Mouse (Mus musculus): ENCODE measurements around the gene Gm28230. TPM values are rescaled to one million over a fixed set of nuclear protein-coding genes. Genes with fewer than 3 reads are reported as not detected.

Gene Gm28230
- polyA plus RNA-seq, 1 experiment from 2014 or later = not detected

DNA sequence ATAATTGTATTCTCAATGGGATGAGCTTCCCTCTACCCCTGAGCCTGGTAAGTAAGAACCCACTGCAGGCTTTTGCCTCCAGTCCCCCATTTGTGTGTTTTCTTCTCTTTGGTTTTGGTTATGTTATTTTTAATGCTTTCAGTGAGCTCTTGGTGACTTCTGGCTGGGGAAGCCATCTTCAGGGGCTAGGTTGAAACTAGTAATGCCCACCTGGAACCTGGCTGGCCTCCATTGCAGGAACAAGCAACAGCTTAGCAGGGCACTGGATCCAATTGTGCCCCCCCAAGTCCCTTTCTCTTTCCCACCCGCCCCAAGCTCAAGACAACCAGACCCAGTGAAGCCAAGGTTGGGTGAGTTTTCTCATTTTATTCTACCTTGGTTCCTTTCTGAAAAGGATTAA, 31.1 kb upstream of the Gm28230 start:
- ATAC-seq = no peak
- TF ChIP-seq CTCF (IDR thresholded peaks at IDR 0.05; ENCODE audit: low read depth) (no peak), EP300 (IDR thresholded peaks at IDR 0.05; ENCODE audit: low read depth) (no peak)
- Histone ChIP-seq H3K27ac (ENCODE audit: low read depth) (no peak overlapping the region), H3K4me3 (ENCODE audit: low read depth, low read length) (no peak overlapping the region), H3K27me3 (ENCODE audit: insufficient read depth, low read length) (peaks cover 100% of the 10 kb centered on the region), H3K9me3 (ENCODE audit: low read length) (no peaks in the 10 kb centered on the region), H3K4me2 (ENCODE audit: low read depth, low read length) (no peak overlapping the region), H3K36me3 (replicated peaks; ENCODE audit: insufficient read depth, low read length) (no peaks in the 10 kb centered on the region), H3K9ac (replicated peaks) (no peak overlapping the region), H3K4me1 (ENCODE audit: insufficient read depth) (peaks cover 11% of the 10 kb centered on the region)
- DNase-seq = no peak
- WGBS (ENCODE audit: insufficient replicate concordance) = 17% methylated on average over 1 of the region's 1 CpGs

DNA sequence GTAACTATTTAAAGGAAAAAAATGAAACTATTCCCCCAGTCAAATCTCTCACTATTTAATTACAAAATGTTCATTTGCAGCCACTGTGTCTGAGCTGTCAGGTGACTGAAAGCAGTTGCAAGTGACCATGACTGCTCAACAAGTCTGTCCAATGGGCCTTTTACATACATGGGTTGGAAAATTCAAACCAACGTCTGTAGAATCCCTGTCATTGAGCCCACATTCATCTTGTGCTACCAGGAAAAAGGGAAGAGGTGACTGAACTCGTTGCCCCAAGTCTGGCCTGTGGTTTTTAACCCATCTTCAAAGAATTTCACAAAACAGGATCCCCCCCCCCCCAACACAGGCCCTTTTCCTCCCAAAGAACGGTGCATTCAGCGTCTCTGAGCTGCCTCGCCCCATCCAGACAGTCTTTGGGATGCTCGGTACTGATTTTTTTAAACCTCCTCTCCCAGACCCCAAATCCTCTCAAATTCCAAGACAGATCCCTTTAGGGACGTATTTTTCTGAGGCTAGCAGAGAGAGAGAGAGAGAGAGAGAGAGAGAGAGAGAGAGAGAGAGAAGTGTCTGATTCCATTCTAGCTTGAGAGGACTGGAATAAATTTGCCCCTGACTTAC, 30.6 kb upstream of the Gm28230 start:
- WGBS (ENCODE audit: insufficient replicate concordance) = 14% methylated on average over 7 of the region's 7 CpGs

DNA sequence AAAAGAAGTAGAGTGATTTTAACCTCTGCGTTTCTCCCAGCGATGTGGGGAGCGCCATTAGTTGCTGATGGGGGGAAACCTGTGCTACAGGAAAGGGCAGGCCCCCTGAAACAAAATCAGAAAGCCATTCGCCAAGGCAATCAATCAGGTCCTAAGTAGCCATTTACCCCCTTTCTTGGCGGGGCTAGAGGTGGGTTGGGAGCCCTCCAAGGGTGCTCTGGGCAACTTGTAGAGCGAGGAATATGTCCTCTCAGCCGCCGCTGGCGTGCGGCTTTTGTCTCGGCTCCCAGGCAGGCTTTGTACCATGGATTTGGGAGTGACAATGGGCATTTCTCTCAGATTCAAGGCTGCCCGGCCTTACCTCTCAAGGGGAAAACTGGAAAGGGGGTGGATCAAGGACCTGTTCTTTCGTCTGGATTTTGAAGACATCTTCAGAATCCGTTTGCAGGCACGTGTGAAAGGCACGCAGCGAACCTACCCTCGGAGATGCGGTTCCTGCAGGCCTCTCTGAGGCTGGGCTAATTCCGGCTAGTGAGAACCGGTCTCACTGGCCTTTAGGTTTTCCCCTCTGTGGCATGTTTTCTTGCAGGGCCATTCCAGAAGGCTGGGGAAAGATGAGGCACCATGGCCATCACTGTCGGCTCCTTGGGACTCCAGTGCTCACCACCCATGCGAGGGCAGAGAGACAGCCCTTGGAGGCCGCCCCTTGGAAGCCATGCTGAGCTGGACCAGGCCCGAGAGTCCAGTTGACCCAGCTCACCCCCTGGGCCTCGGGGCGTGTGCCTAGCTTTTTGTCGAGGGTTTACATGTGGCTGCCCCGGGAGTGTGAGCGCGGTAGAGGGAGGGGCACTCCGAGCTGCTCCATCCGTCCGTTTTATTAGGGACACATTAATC, 29.8 kb upstream of the Gm28230 start:
- no peak for DNase-seq
- H3K27me3 ChIP-seq (ENCODE audit: insufficient read depth, low read length) = peaks cover 100% of the 10 kb centered on the region
- peaks cover 11% of the 10 kb centered on the region for H3K4me1 ChIP-seq (ENCODE audit: insufficient read depth)
- no peaks in the 10 kb centered on the region for H3K9me3 ChIP-seq (ENCODE audit: low read length)
- TF ChIP-seq CTCF (IDR thresholded peaks at IDR 0.05; ENCODE audit: low read depth) (no peak), EP300 (IDR thresholded peaks at IDR 0.05; ENCODE audit: low read depth) (no peak)
- no peaks in the 10 kb centered on the region for H3K36me3 ChIP-seq (replicated peaks; ENCODE audit: insufficient read depth, low read length)
- no peak overlapping the region for H3K4me2 ChIP-seq (ENCODE audit: low read depth, low read length)
- no peak overlapping the region for H3K27ac ChIP-seq (ENCODE audit: low read depth)
- no peak for ATAC-seq
- no peak overlapping the region for H3K4me3 ChIP-seq (ENCODE audit: low read depth, low read length)
- WGBS (ENCODE audit: insufficient replicate concordance) = 5% methylated on average over 34 of the region's 34 CpGs
- H3K9ac ChIP-seq (replicated peaks) = no peak overlapping the region

More for the DNA sequence above, 30.6 kb upstream of the Gm28230 start:
- Histone ChIP-seq H3K9ac (replicated peaks) (no peak overlapping the region), H3K4me3 (ENCODE audit: low read depth, low read length) (no peak overlapping the region), H3K27ac (ENCODE audit: low read depth) (no peak overlapping the region), H3K27me3 (ENCODE audit: insufficient read depth, low read length) (peaks cover 100% of the 10 kb centered on the region), H3K36me3 (replicated peaks; ENCODE audit: insufficient read depth, low read length) (no peaks in the 10 kb centered on the region), H3K4me1 (ENCODE audit: insufficient read depth) (peaks cover 11% of the 10 kb centered on the region), H3K9me3 (ENCODE audit: low read length) (no peaks in the 10 kb centered on the region), H3K4me2 (ENCODE audit: low read depth, low read length) (no peak overlapping the region)
- TF ChIP-seq CTCF (IDR thresholded peaks at IDR 0.05; ENCODE audit: low read depth) (no peak), EP300 (IDR thresholded peaks at IDR 0.05; ENCODE audit: low read depth) (no peak)
- DNase-seq = no peak
- ATAC-seq = no peak

DNA sequence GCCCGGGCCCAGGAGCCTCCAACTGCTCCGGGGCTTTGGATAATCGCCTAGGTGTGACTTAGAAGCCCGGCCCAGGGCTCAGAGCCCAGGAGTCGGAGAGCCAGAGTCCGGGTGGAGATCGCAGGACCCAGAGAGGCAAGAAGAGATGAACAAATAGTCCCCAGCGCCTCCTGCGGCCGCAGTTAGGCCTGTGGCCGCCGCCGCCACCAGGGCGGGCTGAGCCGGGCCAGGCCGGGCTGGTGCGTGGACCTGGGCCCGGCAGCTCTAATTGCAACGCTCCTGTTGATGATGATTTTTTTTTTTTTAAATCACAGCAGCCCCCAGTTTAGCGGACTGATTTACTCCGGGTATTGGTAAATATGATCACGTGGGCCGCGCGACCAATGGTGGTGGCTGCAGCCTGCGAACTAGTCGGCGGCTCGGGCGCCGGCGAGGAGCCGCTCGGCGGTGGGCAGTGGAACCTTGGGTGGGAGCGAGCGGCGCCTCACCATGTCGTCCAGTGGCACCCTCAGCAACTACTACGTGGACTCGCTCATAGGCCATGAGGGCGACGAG, 28.9 kb upstream of the Gm28230 start, which contains the start of gene Hoxd9:
Gene Hoxd9, plus strand, starts transcription at position 161 of the 555 bp plus-strand sequence.
- no peak for TF ChIP-seq EP300 (IDR thresholded peaks at IDR 0.05; ENCODE audit: low read depth)
- no peak for TF ChIP-seq CTCF (IDR thresholded peaks at IDR 0.05; ENCODE audit: low read depth)
- Histone ChIP-seq H3K4me3 (ENCODE audit: low read depth, low read length) (peak within 1 kb of the TSS; percentile 35), H3K27me3 (ENCODE audit: insufficient read depth, low read length) (peaks cover 98% of the 10 kb centered on the region), H3K36me3 (replicated peaks; ENCODE audit: insufficient read depth, low read length) (no peaks in the 10 kb centered on the region), H3K9me3 (ENCODE audit: low read length) (no peaks in the 10 kb centered on the region), H3K4me1 (ENCODE audit: insufficient read depth) (peaks cover 11% of the 10 kb centered on the region), H3K27ac (ENCODE audit: low read depth) (no peak within 1 kb of the TSS), H3K9ac (replicated peaks) (no peak within 1 kb of the TSS), H3K4me2 (ENCODE audit: low read depth, low read length) (peak within 1 kb of the TSS; percentile 58)
- ATAC-seq (peak; percentile 44; the same call in 1 of the 2 replicates), DNase-seq (no peak)
- WGBS (ENCODE audit: insufficient replicate concordance) = 2% methylated on average over 43 of the region's 43 CpGs

DNA sequence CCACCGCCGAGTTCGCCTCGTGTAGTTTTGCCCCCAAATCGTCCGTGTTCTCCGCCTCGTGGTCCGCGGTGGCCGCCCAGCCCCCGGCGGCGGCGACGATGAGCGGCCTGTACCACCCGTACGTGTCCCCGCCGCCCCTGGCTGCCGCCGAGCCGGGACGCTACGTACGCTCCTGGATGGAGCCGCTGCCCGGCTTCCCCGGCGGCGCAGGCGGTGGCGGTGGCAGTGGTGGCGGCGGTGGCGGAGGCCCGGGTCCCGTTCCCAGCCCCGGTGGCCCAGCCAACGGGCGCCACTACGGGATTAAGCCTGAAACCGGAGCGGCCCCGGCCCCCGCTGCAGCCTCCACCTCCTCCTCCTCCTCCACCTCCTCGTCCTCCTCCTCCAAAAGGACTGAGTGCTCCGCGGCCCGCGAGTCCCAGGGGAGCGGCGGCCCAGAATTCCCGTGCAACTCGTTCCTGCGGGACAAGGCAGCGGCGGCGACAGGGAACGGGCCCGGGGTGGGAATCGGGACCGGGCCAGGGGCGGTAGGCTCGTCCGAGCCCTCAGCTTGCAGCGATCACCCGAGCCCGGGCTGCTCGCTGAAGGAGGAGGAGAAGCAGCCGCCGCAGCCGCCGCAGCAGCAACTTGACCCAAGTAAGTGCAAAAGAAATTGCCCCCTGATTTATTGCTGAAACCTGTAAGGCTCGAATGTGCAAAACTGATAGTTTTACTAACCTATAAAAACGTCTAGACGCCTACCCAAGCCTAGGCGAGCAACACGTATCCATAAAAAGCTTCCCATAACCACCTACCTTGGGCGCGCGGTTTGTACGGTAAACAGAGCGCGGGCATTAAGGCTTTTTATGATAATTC, 28.1 kb upstream of the Gm28230 start:
- peak overlapping the region; percentile 35 for H3K4me3 ChIP-seq (ENCODE audit: low read depth, low read length)
- peaks cover 11% of the 10 kb centered on the region for H3K4me1 ChIP-seq (ENCODE audit: insufficient read depth)
- peaks cover 98% of the 10 kb centered on the region for H3K27me3 ChIP-seq (ENCODE audit: insufficient read depth, low read length)
- no peaks in the 10 kb centered on the region for H3K9me3 ChIP-seq (ENCODE audit: low read length)
- ATAC-seq (no peak), DNase-seq (no peak)
- under 1% methylated on average over 51 of the region's 86 CpGs for WGBS (ENCODE audit: insufficient replicate concordance)
- TF ChIP-seq EP300 (IDR thresholded peaks at IDR 0.05; ENCODE audit: low read depth) = no peak
- TF ChIP-seq CTCF (IDR thresholded peaks at IDR 0.05; ENCODE audit: low read depth) = no peak
- no peaks in the 10 kb centered on the region for H3K36me3 ChIP-seq (replicated peaks; ENCODE audit: insufficient read depth, low read length)
- H3K4me2 ChIP-seq (ENCODE audit: low read depth, low read length) = peak overlapping the region; percentile 58
- no peak overlapping the region for H3K27ac ChIP-seq (ENCODE audit: low read depth)
- H3K9ac ChIP-seq (replicated peaks) = no peak overlapping the region
